Mouse (Mus musculus) gastrocnemius, postnatal 4 days (tissue): Measurements from ENCODE around the gene Rbm20. TPM values are rescaled to one million over a fixed set of nuclear protein-coding genes. Genes with fewer than 3 reads are reported as not detected.
A peak's percentile ranks its signal among the peaks of the same experiment; 100 is the strongest.
"Not testable (repeated sequence)": the region's sequence is repeated elsewhere in the genome, so short reads cannot be mapped to it uniquely, and the experiment has no call there.

ENCODE experiments used
- DNase-seq, 2 experiments: peaks; one replicate each; pipeline ENCODE4 v3.0.0; 2021 to 2022; ENCODE audit warnings: low spot score in 2 of 2, mixed read lengths in 2 of 2
- long read RNA-seq, 2 experiments: library from polyadenylated mRNA; stranded (forward); transcript quantifications; one replicate each; pipeline ENCODE4 v2.0.0; 2021
- total RNA-seq, 2 experiments: library from RNA; stranded (reverse); gene quantifications; 2 replicates each; pipeline ENCODE4 v1.2.3; 2021

Gene Rbm20
- total RNA-seq = 10 to 100 TPM; 53.7 to 62.8 TPM
- long read RNA-seq, experiment 1, full-length matches to known transcripts = 4 of 59 reads
- long read RNA-seq, experiment 1, partial matches to known transcripts = 43 of 59 reads
- long read RNA-seq, experiment 1, other reads (novel, unspliced or antisense) = 12 of 59 reads
- long read RNA-seq, experiment 2, full-length matches to known transcripts = 8 of 72 reads
- long read RNA-seq, experiment 2, partial matches to known transcripts = 50 of 72 reads
- long read RNA-seq, experiment 2, other reads (novel, unspliced or antisense) = 14 of 72 reads

- peak; percentile 42 to 55 for DNase-seq
Observed at GRCm38 (mm10) chr19:53676718-53677634, at the start of gene Rbm20. Gene Rbm20, plus strand, starts transcription at chr19:53677306.

GRCm38 (mm10) chr19:53638041-53638440 is 39.1 kb upstream of the Rbm20 start:
- no peak for DNase-seq

DNA sequence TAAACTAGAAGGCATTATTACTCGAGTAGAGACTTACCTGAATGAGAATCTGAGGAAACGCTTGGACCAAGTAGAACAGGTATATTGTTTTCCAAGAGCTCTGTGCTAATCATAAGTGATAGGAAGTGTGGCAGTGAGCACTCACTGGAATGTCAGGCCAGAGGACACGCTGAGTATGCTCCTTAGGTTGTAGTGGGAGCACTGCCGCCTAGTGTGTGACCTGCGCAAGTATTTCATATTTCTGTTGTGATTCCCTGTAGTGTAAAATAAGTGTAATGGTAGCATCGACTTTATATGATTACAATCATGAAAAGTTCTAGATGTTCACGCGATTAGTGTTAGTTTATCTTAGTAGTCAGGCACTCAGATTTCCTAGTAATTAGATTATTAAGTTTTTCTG is 38.4 kb upstream of the Rbm20 start:
- no peak for DNase-seq

- no peak for DNase-seq
Observed at GRCm38 (mm10) chr19:53644020-53644595, 33.0 kb upstream of the Rbm20 start.

- no peak for DNase-seq
Observed at GRCm38 (mm10) chr19:53647301-53647700, 29.8 kb upstream of the Rbm20 start.

DNA sequence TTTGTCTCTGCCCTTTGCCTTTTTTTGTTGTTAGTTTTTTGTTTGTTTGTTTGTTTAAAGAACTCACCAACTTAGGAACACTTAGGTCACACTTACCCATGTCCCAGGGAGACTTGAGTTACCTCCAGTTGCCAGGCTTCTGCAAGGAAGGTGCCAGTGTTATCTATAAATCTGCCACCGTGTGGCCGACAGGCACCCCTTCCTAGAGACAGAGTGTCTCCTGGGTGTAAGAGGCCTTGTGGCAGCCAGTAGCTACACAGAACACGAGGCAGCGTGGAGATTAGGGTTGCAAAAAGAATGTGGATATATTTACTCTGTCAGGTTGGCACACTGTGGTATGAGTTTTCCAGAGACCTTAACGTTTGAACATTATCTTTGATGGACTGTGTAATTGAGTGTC is 29.1 kb upstream of the Rbm20 start:
- DNase-seq = no peak

- DNase-seq = peak; percentile 41 to 68
Observed at GRCm38 (mm10) chr19:53648802-53649236, 28.3 kb upstream of the Rbm20 start.

- no peak for DNase-seq
Observed at GRCm38 (mm10) chr19:53649361-53649760, 27.7 kb upstream of the Rbm20 start.

DNA sequence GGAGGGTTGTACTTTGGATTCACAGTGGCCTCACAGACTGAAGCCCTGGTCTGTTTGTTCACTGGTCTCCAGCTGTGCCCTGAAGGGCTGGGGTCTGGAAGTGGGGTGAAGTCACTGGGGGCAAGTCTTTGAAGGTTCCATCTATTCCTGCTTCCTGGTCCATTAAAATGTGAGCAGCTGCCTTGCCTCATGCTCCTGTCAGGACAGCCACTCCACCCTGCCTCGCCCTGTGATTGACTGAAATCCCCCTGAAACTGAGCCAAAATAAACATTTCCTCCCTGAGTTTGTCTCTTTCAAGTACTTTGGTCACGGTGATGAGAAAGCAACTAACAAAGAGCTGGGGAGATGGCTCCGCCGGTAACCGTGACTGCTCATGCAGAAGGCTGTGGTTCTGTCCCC is 27.3 kb upstream of the Rbm20 start:
- DNase-seq = no peak

- no peak for DNase-seq
Observed at GRCm38 (mm10) chr19:53650921-53651320, 26.2 kb upstream of the Rbm20 start.

GRCm38 (mm10) chr19:53652267-53652666 is 24.8 kb upstream of the Rbm20 start:
- DNase-seq = no peak

GRCm38 (mm10) chr19:53653624-53654467 is 23.3 kb upstream of the Rbm20 start:
- DNase-seq = peak in 1 of 2 experiments; percentile 66

DNA sequence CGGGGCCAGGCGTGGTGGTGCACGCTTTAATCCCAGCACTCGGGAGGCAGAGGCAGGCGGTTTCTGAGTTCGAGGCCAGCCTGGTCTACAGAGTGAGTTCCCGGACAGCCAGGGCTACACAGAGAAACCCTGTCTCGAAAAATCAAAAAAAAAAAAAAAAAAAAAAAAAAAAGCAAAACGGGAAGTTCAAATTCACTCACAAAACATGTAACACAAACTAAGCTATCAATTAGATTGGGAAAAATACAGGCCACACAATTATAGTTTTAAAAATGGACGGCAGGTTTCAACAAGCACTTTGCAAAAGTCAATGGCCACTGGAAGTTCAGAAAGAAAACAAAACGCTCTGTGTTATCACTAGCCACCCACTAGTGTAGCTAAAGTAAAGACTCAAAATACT is 20.7 kb upstream of the Rbm20 start:
- DNase-seq = not testable (repeated sequence)

GRCm38 (mm10) chr19:53657437-53657836 is 19.7 kb upstream of the Rbm20 start:
- DNase-seq = no peak

DNA sequence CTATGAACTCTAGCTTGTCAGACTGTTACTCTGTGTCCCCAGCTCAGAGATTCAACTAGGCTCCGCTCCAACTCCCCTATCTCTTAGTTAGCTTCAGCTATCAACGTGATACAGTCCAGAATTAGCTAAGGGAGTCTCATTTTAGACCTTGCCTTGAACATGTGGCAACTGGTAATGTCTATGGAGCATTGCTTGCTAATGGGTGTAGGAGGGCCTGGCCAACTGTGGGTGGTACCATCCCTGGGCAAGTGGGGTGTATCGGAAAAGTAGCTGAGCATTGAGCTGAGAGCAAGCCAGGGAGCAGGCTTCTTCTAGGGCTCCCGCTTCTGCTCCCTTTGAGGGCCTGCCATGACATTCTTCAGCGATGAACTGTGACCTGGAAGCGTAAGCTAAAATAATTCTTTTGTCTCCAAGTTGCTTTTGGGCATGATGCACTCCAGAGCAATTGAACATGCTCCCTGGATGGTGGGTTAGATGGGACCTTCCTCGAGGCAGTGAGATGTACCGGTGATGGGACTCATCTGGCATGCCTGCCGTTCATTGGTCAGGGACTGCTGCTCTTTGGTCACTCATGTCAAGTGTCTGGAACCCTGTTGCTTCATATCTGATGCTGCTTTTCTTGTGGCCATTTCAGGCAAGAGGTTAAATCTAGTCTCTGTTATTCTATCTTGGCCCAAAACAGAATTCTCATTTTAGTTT is 16.2 kb upstream of the Rbm20 start:
- no peak for DNase-seq

- no peak for DNase-seq
Observed at GRCm38 (mm10) chr19:53661938-53662722, 15.0 kb upstream of the Rbm20 start.

GRCm38 (mm10) chr19:53664831-53665230 is 12.3 kb upstream of the Rbm20 start:
- no peak for DNase-seq

DNA sequence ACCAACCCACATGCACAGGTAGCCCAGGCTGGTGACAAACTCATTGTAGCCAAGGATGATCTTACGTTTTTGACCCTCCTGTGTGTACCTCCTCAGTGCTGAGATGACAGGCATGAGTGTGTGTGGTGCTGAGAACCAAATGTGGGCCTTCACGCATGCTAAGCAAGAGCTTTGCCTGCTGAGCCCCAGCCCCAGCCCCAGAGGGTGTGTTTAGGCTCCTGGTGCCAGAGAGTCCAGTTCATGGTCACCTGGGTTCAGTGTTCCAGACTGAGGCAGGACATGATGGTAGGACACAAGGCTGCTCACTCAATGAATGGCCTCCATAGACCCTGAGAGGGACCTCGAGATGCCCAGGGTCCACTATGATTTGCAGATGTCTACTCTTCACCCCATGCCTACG is 11.7 kb upstream of the Rbm20 start:
- no peak for DNase-seq

DNA sequence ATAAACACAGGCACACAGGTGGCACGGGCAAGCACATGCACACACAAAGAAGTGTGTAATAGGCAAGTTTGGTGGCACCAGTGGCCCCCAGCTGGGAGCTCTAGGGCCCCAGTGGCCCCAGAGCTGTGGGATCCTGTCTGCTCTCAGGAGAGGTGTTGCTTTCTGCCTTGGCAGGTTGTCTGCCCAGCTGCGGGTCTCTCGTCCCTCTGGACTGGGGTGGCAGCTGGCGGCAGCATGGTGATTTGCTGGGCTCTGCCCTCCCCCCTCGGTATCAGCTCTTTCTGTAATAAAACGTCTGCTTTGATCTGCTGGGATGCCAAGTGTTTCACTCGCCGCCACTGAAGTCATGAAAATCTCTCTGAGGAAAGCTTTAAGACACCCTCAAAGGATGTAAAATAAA is 10.4 kb upstream of the Rbm20 start:
- DNase-seq = no peak

GRCm38 (mm10) chr19:53668821-53669220 is 8.3 kb upstream of the Rbm20 start:
- DNase-seq = no peak
